Mouse (Mus musculus) bone marrow macrophage, adult 2 months (primary cell): Measurements from ENCODE around the gene Fam129a. TPM values are rescaled to one million over a fixed set of nuclear protein-coding genes. Genes with fewer than 3 reads are reported as not detected.
"Not testable (repeated sequence)": the region's sequence is repeated elsewhere in the genome, so short reads cannot be mapped to it uniquely, and the experiment has no call there.

ENCODE experiments used
- H3K27ac ChIP-seq: 2 replicates; pipeline ENCODE4 v1.5.1; 2012; ENCODE audit warnings: low read depth, low read length; ENCODE audit not compliant: insufficient read depth
- H3K4me1 ChIP-seq: 2 replicates; pipeline ENCODE4 v1.6.1; 2012; ENCODE audit warnings: low read length; ENCODE audit not compliant: control insufficient read depth, insufficient read depth
- H3K4me3 ChIP-seq: 2 replicates; pipeline ENCODE4 v1.5.1; 2012; ENCODE audit warnings: mild to moderate bottlenecking, low read length, moderate library complexity; ENCODE audit not compliant: insufficient read depth
- CTCF ChIP-seq: IDR thresholded peaks from 2 replicates; pipeline ENCODE4 v1.5.1; 2012; ENCODE audit warnings: low read depth, mild to moderate bottlenecking, low read length, moderate library complexity
- POLR2A ChIP-seq: IDR thresholded peaks from 2 replicates; pipeline ENCODE4 v1.6.1; 2012; ENCODE audit warnings: mild to moderate bottlenecking, low read depth, low read length, borderline replicate concordance
- polyA plus RNA-seq: library from polyadenylated mRNA; stranded (reverse); fragments of >200 nt; gene quantifications from 2 replicates; pipeline ENCODE4 v1.2.4, GENCODE M21; 2012; ENCODE audit not compliant: missing spikeins, insufficient read depth, insufficient read length

The Fam129a gene
- polyA plus RNA-seq, 1 experiment, result 56.4 TPM

DNA sequence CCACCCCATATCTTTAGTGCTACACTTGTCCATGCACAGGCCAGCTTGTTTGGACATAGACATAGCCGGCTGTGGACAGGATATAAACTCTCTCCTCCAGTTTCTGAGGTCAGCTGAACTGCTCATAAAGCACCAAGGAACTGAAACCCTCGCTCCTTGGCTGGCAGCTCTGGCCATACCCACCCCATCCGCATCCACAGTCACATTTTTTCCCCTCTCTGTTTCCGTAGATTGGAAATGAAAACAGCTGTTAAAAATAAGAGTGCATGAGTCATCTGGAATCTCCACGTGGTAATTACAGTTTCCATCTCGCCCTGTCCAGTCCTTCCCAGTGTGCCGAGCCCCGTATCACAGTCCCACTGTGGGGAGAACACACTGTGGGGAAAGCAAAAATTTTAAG lies 115.7 kb downstream of the Fam129a start:
- TF ChIP-seq POLR2A (no peak), CTCF (no peak)
- peak overlapping the region; percentile 47 for H3K4me3 ChIP-seq
- peaks cover 49% of the 10 kb centered on the region for H3K4me1 ChIP-seq
- H3K27ac ChIP-seq, result peak overlapping the region; percentile 97

DNA sequence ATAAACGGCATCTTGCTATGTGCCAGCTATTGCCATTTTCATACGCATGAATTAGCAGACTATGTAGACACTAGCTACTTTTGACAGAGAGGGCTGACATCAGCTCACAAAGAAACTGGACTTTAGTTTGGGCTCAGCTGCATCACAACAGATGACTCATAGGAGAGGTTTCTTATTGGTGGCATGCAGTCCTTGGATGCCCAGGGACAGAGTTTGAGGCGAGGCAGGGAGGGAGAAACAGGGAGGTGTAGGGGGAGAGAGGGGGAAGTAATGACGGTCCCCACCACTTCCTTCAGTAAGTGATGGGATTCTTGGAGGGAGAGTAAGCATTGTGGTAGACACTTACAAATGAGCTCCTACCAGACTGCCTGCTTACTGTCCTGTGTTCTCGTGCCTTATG lies 118.0 kb downstream of the Fam129a start:
- 0 out of 2 replicates have a peak overlapping the region, but pooled peaks have one; percentile 3 for H3K4me3 ChIP-seq
- peaks cover 46% of the 10 kb centered on the region for H3K4me1 ChIP-seq
- peak overlapping the region; percentile 27; the same call in 1 of the 2 replicates for H3K27ac ChIP-seq
- TF ChIP-seq POLR2A, result no peak
- no peak for TF ChIP-seq CTCF

DNA sequence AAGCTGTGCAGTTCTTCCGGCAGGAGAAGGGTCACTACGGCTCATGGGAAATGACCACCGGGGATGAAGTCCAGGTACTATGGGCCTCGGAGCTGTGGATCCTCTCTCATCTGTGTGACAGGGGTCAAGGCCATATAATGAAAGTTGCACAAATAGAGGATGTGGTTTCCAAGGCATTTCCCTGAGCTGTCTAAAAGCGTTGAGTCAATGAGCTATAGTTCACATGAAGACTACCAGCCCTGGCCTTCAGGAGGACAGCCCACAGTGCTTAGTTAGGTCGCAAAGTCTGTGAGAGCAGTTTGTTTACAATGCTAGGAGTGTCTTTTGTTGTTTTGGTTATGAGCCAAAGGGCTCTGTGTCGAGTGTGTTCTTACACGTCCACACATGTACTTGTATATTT lies 118.6 kb downstream of the Fam129a start:
- no peak for TF ChIP-seq POLR2A
- TF ChIP-seq CTCF, result no peak
- H3K4me3 ChIP-seq, result 0 out of 2 replicates have a peak overlapping the region, but pooled peaks have one; percentile 3
- H3K27ac ChIP-seq, result peak overlapping the region; percentile 44; the same call in 1 of the 2 replicates
- H3K4me1 ChIP-seq, result peaks cover 46% of the 10 kb centered on the region

DNA sequence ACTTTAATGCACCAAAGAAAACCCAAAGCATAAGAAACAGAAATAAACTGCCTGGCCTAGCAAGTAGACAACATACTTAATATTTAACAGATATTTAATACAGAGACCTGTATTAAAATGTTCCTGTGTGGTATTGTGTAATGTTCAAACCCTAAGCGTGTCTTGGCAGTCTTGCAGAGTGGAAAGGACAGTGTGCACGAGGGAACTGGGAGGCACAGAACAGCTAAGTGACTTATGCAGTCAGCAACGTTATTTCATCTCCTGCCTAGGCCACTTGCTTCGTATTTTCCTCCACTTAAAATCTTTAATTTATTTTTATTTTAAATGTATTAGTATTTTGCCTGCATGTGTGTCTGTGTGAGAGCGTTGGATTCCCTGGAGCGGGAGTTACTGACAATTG lies 119.1 kb downstream of the Fam129a start:
- Histone ChIP-seq H3K4me1 (peaks cover 41% of the 10 kb centered on the region), H3K27ac (no peak overlapping the region), H3K4me3 (no peak overlapping the region)
- no peak for TF ChIP-seq POLR2A
- no peak for TF ChIP-seq CTCF

DNA sequence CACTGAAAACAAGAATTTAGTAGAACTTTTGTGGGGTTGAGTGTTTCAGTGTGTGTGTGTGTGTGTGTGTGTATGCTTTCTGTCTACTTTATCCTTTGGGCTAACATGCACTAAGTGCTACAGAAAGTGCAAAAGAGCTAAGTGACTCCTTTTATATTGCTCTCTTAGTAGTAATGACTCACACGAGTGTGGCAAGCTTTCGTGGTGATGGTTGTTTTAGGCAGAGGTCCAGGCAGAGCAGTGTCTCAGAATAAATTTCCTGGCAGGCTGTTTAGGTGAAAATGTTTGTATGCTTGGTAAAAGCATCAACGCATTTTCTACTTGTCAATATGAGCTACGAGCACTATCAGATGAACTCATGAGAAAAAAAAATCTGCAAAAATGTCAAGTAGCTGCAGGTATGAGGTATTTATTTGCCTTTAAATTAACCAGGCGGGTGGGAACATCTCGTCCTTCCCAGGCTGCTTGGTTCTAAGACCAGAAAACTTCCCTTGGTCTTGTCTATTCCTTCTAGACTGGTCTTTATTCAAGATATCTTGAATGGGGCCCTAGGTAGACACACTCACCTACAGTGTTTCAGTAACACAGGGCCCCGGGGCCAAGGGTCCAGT lies 119.7 kb downstream of the Fam129a start:
- H3K4me3 ChIP-seq, result no peak overlapping the region
- peaks cover 36% of the 10 kb centered on the region for H3K4me1 ChIP-seq
- H3K27ac ChIP-seq, result no peak overlapping the region
- TF ChIP-seq CTCF (no peak), POLR2A (no peak)

DNA sequence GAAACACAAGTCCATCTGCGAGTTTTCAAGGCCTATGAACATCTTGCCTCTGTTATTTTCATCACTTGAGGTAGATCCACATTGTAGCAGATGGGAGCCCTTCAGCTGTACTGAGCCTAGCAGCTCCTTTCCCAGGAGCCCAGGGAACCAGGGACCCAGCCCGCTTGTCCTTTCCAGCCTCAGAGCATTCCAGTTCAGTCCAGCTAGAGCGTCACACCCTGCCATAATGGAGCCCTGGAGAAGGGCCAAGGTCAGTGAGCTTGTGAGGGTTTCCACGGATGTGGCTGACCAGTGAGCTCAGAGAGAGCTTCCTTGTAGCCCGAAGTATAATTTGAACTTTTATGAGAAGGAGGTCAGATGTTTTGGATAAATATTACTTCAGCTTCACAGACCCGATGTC lies 121.9 kb downstream of the Fam129a start:
- not testable (repeated sequence) for H3K27ac ChIP-seq
- peaks cover 27% of the 10 kb centered on the region for H3K4me1 ChIP-seq

DNA sequence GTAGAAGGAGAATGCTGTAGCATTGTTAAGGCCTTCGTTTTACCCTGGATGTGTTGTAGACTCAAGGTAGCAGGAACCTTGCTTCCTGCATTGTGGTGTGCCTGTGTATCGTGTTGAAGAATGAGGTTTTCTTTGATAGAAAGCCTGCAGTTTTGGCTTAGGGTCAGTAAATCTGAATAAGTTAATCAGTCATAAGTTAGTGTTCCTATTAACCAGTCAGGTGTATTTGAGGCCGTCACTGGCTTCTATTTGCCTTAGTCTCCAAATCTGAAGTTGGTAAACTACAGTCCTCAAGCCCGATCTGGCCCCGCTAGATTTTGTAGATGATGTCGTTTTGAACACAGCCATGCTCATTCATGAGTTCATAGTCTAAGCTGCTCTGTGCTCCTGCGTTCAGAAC lies 125.8 kb downstream of the Fam129a start:
- Histone ChIP-seq H3K4me3 (no peak overlapping the region), H3K27ac (no peak overlapping the region), H3K4me1 (no peaks in the 10 kb centered on the region)
- no peak for TF ChIP-seq CTCF
- no peak for TF ChIP-seq POLR2A

More for the DNA sequence above, 121.9 kb downstream of the Fam129a start:
- not testable (repeated sequence) for H3K4me3 ChIP-seq

DNA sequence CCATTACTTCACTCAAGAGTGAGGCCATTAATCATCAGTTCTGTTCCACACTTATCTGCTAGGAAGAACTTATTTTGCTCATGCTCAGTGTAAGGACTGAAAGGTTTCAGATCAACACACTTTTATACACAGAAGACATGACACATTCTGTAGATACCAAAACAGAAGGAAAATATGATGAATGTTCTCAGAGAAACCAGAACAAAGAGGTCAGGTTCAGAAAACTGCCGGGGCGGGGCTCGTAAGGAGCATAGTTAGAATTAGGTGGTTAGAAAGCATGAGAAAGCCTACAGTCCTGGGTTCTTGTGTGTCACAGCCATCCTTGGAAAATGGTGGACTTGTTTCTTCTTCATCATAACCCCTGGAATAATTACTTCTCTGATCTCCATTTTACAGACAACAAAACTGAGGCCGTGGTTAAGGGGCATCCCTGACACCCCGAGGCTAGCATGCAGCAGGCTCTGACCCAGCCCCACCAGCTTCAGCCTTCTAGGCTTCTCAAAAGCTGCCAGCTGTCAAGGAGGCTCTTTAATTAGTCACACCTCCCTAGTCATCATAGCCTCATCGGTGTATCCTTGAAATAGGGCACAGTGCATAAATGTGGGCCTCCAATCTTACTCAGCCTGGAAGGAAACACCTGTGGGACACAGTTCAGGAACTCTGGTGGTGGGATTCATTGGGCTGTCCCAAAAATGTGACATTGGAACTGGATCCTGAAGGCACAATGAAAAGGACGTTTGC lies 127.1 kb downstream of the Fam129a start:
- Histone ChIP-seq H3K4me1 (peaks cover 3% of the 10 kb centered on the region), H3K27ac (no peak overlapping the region), H3K4me3 (no peak overlapping the region)
- no peak for TF ChIP-seq CTCF
- no peak for TF ChIP-seq POLR2A

DNA sequence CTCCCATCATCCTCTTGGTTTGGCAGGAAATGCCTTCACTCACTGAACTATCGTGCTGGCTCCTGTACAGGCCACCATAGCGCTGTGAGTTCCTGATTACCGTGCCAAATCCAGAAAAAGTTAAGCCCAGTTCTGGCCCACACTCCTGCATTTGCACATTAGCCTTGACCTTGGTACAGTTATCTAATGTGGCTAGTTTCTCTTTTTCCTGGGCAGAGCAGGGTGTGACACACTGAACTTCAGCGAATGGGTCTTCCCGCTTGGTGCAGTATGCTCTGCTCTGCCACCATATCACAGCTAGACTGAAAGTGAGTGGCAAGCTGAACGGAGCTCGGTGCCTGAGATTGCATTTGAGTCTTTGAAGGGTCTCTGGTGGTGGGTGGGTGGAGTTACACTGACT lies 128.4 kb downstream of the Fam129a start:
- peaks cover 11% of the 10 kb centered on the region for H3K4me1 ChIP-seq
- H3K27ac ChIP-seq, result no peak overlapping the region
- H3K4me3 ChIP-seq, result no peak overlapping the region
- no peak for TF ChIP-seq CTCF
- TF ChIP-seq POLR2A, result no peak

DNA sequence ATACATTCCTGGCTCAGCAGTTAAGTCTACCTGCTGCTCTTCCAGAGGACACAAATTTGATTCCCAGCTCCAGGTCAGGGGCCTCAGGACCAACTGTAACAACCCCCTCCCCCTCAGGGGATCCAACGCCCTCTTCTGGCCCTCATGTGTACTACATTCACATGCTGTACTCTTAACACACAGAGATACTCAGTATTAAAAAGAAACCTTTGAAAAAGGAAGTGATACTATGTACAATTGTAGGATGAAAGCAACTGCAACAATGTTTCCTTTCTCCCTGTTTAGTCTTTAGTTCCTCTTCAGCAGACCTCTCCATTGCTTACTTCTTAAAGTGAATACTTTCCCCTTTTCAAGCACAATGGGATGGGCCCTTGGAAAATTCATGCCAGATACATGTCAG lies 131.8 kb downstream of the Fam129a start:
- TF ChIP-seq POLR2A (no peak), CTCF (peak; percentile 98)
- Histone ChIP-seq H3K4me1 (peaks cover 11% of the 10 kb centered on the region), H3K4me3 (no peak overlapping the region), H3K27ac (peak overlapping the region; percentile 38)
